Mouse (Mus musculus): ENCODE data around the gene Baz2a.
"Not testable (repeated sequence)": the region's sequence is repeated elsewhere in the genome, so short reads cannot be mapped to it uniquely, and the experiment has no call there.

Gene Baz2a

GRCm38 (mm10) chr10:128111227-128111626, 19.9 kb downstream of the Baz2a start:
- no peak for DNase-seq (ENCODE audit: low read depth, low spot score)

GRCm38 (mm10) chr10:128123833-128124232, 32.5 kb downstream of the Baz2a start:
- no peak for DNase-seq (ENCODE audit: low read depth, low spot score)

GRCm38 (mm10) chr10:128124831-128125230, 33.5 kb downstream of the Baz2a start:
- no peak for DNase-seq (ENCODE audit: low read depth, low spot score)

DNA sequence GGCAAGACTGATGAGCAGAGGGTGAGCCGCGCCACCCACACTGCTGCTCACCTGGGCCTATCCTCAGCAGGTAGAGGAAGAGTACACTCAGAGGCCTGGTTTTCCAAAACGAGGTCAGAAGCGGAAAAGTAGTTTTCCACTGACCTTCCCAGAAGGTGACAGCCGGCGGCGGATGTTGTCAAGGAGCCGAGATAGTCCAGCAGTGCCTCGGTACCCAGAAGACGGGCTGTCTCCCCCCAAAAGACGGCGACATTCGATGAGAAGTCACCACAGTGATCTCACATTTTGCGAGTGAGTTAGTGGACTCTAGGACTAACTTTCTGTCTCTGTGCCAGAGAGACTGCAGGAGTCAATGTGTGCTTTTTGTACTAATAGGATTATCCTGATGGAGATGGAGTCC, 34.6 kb downstream of the Baz2a start:
- no peak for DNase-seq (ENCODE audit: low read depth, low spot score)

DNA sequence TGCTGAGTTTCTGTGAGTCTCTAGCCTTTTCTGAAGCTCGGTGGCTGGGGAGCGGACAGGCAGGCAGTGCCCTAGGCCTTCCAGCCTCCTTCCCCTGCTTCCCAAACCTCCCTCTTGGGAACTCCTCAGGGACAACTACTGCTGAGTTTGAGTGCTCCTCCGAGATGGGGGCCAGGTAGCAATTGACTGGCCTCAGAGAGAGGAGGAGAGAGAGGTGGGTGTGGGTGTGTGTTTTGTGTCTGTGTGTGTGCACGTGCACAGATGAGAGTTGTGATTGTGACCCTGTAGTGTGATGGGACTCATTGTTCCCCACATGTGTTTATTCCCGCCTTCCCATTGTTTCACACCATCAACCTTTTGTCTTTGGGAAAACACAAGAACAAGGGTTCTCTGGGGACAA, 36.1 kb downstream of the Baz2a start:
- DNase-seq (ENCODE audit: low read depth, low spot score): no peak

- DNase-seq (ENCODE audit: low read depth, low spot score): no peak
Measured at GRCm38 (mm10) chr10:128128143-128128542, 36.8 kb downstream of the Baz2a start.

DNA sequence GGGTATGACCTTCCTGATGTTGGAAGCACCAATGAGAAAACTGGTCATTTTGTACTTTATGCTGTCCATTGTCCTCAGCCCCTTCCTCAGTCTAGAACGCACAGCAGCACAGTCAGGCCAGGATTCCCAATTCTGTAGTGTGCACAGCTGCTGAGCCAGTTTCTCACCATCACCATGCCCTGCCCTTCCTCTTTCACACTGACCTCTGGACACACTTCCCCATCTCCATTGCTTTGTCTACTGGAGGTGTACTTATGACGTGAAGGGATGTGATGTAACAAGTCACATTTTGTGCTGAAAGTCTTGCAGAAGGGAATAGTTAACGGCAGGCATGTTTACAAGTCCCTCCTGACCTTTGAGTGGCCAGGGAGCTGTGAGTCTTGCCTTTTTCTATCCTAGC, 39.9 kb downstream of the Baz2a start:
- no peak for DNase-seq (ENCODE audit: low read depth, low spot score)

GRCm38 (mm10) chr10:128131812-128132211, 40.4 kb downstream of the Baz2a start:
- no peak for DNase-seq (ENCODE audit: low read depth, low spot score)

GRCm38 (mm10) chr10:128133650-128134332, 42.4 kb downstream of the Baz2a start:
- no peak for DNase-seq (ENCODE audit: low read depth, low spot score)

DNA sequence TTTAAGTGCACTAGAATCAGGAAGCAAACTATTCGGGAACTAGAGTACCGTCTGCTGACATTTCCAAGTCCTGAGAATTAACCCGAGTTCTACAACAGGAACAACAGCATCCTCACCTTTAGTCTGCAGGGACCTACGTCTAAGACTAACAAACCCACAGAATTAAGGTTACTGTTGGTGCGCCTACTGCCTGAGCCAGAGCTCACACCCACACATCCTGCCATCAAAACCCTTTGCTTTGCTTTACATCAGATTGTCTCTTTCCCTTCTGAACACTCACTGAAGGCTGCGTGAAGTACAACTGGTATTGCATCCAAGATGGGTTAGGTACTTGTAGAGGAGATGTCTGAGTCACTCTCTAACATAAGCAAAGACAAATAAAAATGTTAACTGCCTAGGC, 44.0 kb downstream of the Baz2a start:
- no peak for DNase-seq (ENCODE audit: low read depth, low spot score)

DNA sequence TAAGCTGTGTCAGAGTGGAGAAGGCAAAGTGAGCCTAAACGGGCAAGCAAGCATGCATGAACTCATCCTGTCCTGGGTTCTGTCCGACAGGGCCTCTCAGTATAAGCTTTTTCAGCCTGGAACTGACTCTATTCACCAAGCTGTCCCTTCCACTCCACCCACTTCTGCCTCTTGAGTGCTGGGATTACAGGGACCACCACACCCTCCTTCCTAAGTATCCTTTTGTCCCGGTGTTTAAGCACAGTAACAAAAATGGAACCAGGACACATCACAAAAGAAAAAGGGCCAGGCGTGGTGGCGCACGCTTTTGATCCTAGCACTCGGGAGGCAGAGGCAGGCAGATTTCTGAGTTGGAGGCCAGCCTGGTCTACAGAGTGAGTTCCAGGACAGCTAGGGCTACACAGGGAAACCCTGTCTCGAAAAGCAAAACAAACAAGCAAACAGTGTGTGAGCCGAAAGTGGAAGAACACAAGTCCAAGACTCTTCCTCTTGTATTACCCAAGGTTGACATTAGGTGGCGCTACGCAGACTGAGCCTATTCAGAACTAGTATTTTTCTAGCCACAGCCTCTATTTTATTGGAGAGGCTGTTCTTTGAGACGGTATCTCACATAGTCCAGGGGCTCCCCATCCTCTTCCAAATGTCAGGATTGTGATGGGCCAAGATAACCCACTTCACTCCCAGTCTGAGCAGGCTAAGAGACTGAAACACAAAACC, 49.0 kb downstream of the Baz2a start:
- DNase-seq (ENCODE audit: low read depth, low spot score): peak; percentile 61

- DNase-seq (ENCODE audit: low read depth, low spot score): no peak
Measured at GRCm38 (mm10) chr10:128142165-128142564, 50.8 kb downstream of the Baz2a start.

GRCm38 (mm10) chr10:128143659-128144058, 52.3 kb downstream of the Baz2a start:
- no peak for DNase-seq (ENCODE audit: low read depth, low spot score)

GRCm38 (mm10) chr10:128144961-128145360, 53.6 kb downstream of the Baz2a start:
- DNase-seq (ENCODE audit: low read depth, low spot score): no peak

DNA sequence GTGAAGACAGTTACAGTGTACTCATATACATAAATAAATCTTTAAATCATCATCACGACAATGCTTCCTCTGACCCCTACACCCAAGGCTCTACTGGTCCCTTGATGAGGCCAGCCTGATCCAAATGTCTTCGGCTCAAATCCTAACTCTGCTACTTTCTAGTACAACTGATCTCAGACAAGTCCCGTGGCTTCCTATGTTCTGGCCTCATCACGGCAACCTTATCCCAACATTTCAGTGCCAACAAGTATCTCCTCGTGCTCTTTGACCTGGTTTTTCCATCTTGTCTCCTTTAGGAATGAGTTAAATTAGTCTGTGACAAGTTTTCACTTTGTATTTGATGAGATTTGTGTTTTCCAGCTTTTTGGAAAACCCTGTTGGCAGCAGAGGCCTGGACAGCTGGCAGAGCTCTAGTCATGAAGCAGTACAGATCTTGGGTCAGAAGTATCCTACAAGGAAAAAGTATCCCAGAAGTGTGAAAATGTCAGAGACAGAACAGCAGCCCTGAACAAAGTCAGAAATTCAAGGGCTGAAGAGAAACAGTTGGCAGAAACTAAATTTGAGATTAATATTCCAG, 57.5 kb downstream of the Baz2a start:
- no peak for DNase-seq (ENCODE audit: low read depth, low spot score)

- peak; percentile 65 for DNase-seq (ENCODE audit: low read depth, low spot score)
Measured at GRCm38 (mm10) chr10:128149592-128149991, 58.2 kb downstream of the Baz2a start.

DNA sequence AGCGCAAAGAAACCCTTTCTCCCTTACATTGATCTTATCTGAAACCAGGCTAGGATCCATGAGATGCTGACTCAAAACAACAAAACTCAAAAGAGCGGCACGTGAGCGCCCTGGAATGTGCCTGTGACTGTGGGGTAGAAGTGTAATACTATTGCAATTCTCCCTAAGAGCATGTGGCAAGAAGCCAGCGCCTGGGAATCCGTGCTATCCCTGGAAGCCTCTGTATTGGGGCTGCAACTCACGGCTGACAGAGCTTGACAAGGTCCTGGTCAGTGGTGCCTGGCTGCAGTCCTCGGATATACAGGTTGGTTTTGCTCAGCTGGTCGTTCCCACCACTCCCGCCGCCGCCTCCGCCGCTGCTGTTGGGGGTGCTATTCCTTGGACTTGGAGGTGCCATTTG, 59.6 kb downstream of the Baz2a start:
- no peak for DNase-seq (ENCODE audit: low read depth, low spot score)

GRCm38 (mm10) chr10:128153978-128154377, 62.6 kb downstream of the Baz2a start:
- no peak for DNase-seq (ENCODE audit: low read depth, low spot score)

- DNase-seq (ENCODE audit: low read depth, low spot score): not testable (repeated sequence)
Measured at GRCm38 (mm10) chr10:128165726-128166125, 74.3 kb downstream of the Baz2a start.

DNA sequence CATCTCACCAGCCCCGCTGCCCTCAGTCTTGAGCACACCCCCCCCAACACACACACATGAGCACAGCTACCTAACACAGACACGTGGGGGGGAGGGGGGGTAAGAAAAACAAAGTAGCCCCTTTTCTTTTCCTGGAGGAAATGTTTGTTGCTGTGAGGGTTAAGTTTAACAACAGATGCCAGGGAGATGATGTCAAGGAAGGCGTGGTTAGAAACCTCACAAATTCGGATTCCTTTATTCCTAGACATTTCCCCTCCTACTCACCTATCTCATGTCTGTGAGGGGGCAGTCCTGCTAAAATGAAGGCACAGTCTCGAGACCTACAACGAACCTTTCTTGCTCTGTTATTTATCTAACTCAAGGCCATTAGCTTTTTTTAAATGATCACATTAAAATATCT, 75.7 kb downstream of the Baz2a start:
- no peak for DNase-seq (ENCODE audit: low read depth, low spot score)

- not testable (repeated sequence) for DNase-seq (ENCODE audit: low read depth, low spot score)
Measured at GRCm38 (mm10) chr10:128171348-128171747, 80.0 kb downstream of the Baz2a start.

- no peak for DNase-seq (ENCODE audit: low read depth, low spot score)
Measured at GRCm38 (mm10) chr10:128175302-128175701, 83.9 kb downstream of the Baz2a start.
